8 mouse cellular contexts compared by ENCODE assay signal in genomic region chr2:6100027-6100749, GRCm38 (mm10). TPM values are rescaled to one million over a fixed set of nuclear protein-coding genes. Genes with fewer than 3 reads are reported as not detected.
DNase-seq lines count a peak whose midpoint lies in the region; ATAC-seq and TF ChIP-seq lines count a peak whose summit lies in the region.

No protein-coding gene starts in this region.

- peak; percentile 84 for ATAC-seq in kidney, embryonic 14.5 days (ENCODE audit: low FRiP score, low TSS enrichment)
- peak; percentile 67 for ATAC-seq in forebrain, embryonic 14.5 days
- ATAC-seq in intestine, embryonic 16.5 days, result no peak
- peak; percentile 43; the same call in 1 of the 2 replicates for ATAC-seq in midbrain, embryonic 14.5 days (ENCODE audit: low FRiP score, low TSS enrichment)

- no peaks in the 10 kb centered on the region for H3K36me3 ChIP-seq in kidney, embryonic 14.5 days (ENCODE audit: control insufficient read depth, insufficient read depth, low read length)
- no peaks in the 10 kb centered on the region for H3K36me3 ChIP-seq in forebrain, embryonic 14.5 days (ENCODE audit: control insufficient read depth, insufficient read depth, low read length)
- 0 out of 2 replicates have a peak, but pooled peaks cover 5% of the 10 kb centered on the region for H3K36me3 ChIP-seq in intestine, embryonic 16.5 days (ENCODE audit: control insufficient read depth, insufficient read depth, low read length)
- no peaks in the 10 kb centered on the region for H3K36me3 ChIP-seq in midbrain, embryonic 14.5 days (ENCODE audit: control insufficient read depth, insufficient read depth, low read length)

- WGBS in kidney, embryonic 14.5 days, result 11% methylated on average over 46 of the region's 51 CpGs
- WGBS in forebrain, embryonic 14.5 days, result 12% methylated on average over 50 of the region's 51 CpGs
- 25% methylated on average over 51 of the region's 51 CpGs for WGBS in intestine, embryonic 16.5 days
- WGBS in midbrain, embryonic 14.5 days, result 7% methylated on average over 51 of the region's 51 CpGs

- peak overlapping the region; percentile 14 for H3K9ac ChIP-seq in kidney, embryonic 14.5 days (ENCODE audit: low read depth, low read length)
- peak overlapping the region; percentile 62 for H3K9ac ChIP-seq in forebrain, embryonic 14.5 days (ENCODE audit: low read length)
- peak overlapping the region; percentile 68 for H3K9ac ChIP-seq in intestine, embryonic 16.5 days (ENCODE audit: low read depth, low read length)
- H3K9ac ChIP-seq in midbrain, embryonic 14.5 days (replicated peaks; ENCODE audit: low read length), result peak overlapping the region; percentile 64

- H3K4me2 ChIP-seq in kidney, embryonic 14.5 days (replicated peaks; ENCODE audit: low read depth, low read length), result peak overlapping the region; percentile 82
- peak overlapping the region; percentile 92 for H3K4me2 ChIP-seq in forebrain, embryonic 14.5 days (ENCODE audit: low read length)
- H3K4me2 ChIP-seq in intestine, embryonic 16.5 days (ENCODE audit: low read depth, low read length), result peak overlapping the region; percentile 74
- H3K4me2 ChIP-seq in midbrain, embryonic 14.5 days (ENCODE audit: low read length), result peak overlapping the region; percentile 92

- H3K4me3 ChIP-seq in kidney, embryonic 14.5 days (ENCODE audit: low read length), result peak overlapping the region; percentile 36
- H3K4me3 ChIP-seq in forebrain, embryonic 14.5 days (ENCODE audit: low read depth, low read length), result peak overlapping the region; percentile 44
- peak overlapping the region; percentile 46 for H3K4me3 ChIP-seq in intestine, embryonic 16.5 days (ENCODE audit: low read length)
- peak overlapping the region; percentile 48 for H3K4me3 ChIP-seq in midbrain, embryonic 14.5 days (replicated peaks; ENCODE audit: low read depth, low read length)

- TF ChIP-seq CTCF in brain, embryonic 14.5 days (IDR thresholded peaks at IDR 0.05; ENCODE audit: borderline replicate concordance, extremely low read depth, insufficient read depth, insufficient read length), result no peak

- no peak for DNase-seq in kidney, adult 9 months
- peak; percentile 60 for DNase-seq in brain, embryonic 14.5 days (ENCODE audit: low read depth)
- peak; percentile 36 for DNase-seq in forebrain, embryonic 14.5 days (ENCODE audit: low spot score)
- peak; percentile 75 for DNase-seq in midbrain, embryonic 14.5 days
- DNase-seq in B cell, adult 2 months, result no peak
- no peak for DNase-seq in layer of hippocampus, adult 9-11 months

- H3K4me1 ChIP-seq in kidney, embryonic 14.5 days (ENCODE audit: control insufficient read depth, insufficient read depth, low read length), result peaks cover 5% of the 10 kb centered on the region; the same call in 1 of the 2 replicates
- H3K4me1 ChIP-seq in forebrain, embryonic 14.5 days (ENCODE audit: control insufficient read depth, insufficient read depth, low read length), result 0 out of 2 replicates have a peak, but pooled peaks cover 2% of the 10 kb centered on the region
- H3K4me1 ChIP-seq in intestine, embryonic 16.5 days (ENCODE audit: control insufficient read depth, insufficient read depth, low read length), result peaks cover 13% of the 10 kb centered on the region
- no peaks in the 10 kb centered on the region for H3K4me1 ChIP-seq in midbrain, embryonic 14.5 days (ENCODE audit: control insufficient read depth, insufficient read depth, low read length)

- TF ChIP-seq POLR2A in brain, embryonic 14.5 days (IDR thresholded peaks at IDR 0.05; ENCODE audit: borderline replicate concordance, extremely low read depth, insufficient read depth, insufficient read length, poor library complexity, severe bottlenecking), result no peak

- H3K9me3 ChIP-seq in kidney, embryonic 14.5 days (ENCODE audit: control insufficient read depth, low read length), result no peaks in the 10 kb centered on the region
- H3K9me3 ChIP-seq in forebrain, embryonic 14.5 days (replicated peaks; ENCODE audit: control insufficient read depth, low read length), result no peaks in the 10 kb centered on the region
- no peaks in the 10 kb centered on the region for H3K9me3 ChIP-seq in intestine, embryonic 16.5 days (ENCODE audit: control insufficient read depth, low read length)
- H3K9me3 ChIP-seq in midbrain, embryonic 14.5 days (ENCODE audit: control insufficient read depth, low read length), result no peaks in the 10 kb centered on the region

- peaks cover 10% of the 10 kb centered on the region for H3K27me3 ChIP-seq in kidney, embryonic 14.5 days (ENCODE audit: control insufficient read depth, insufficient read depth, low read length)
- H3K27me3 ChIP-seq in forebrain, embryonic 14.5 days (replicated peaks; ENCODE audit: control insufficient read depth, insufficient read depth, low read length), result 0 out of 2 replicates have a peak, but pooled peaks cover 12% of the 10 kb centered on the region
- H3K27me3 ChIP-seq in intestine, embryonic 16.5 days (replicated peaks; ENCODE audit: control insufficient read depth, insufficient read depth, low read length), result no peaks in the 10 kb centered on the region
- H3K27me3 ChIP-seq in midbrain, embryonic 14.5 days (ENCODE audit: control insufficient read depth, insufficient read depth, low read length), result peaks cover 11% of the 10 kb centered on the region; the same call in 1 of the 2 replicates

- H3K27ac ChIP-seq in kidney, embryonic 14.5 days (ENCODE audit: low read depth, low read length), result no peak overlapping the region
- no peak overlapping the region for H3K27ac ChIP-seq in forebrain, embryonic 14.5 days (ENCODE audit: low read depth, low read length)
- peak overlapping the region; percentile 34 for H3K27ac ChIP-seq in intestine, embryonic 16.5 days (ENCODE audit: low read length)
- H3K27ac ChIP-seq in midbrain, embryonic 14.5 days (replicated peaks; ENCODE audit: low read depth, low read length), result no peak overlapping the region

RNA-seq across cellular contexts. Expression of gene Proser2, which starts 29.8 kb away (rescaled TPM):
- 10.5 and 11.3 TPM in 2 replicates for polyA plus RNA-seq in kidney, embryonic 14.5 days (2014; fragmentation: Nextera tagmentation; extraction: Ambion mirVana)
- 2.4 and 3.1 TPM in 2 replicates for polyA plus RNA-seq in brain, embryonic 14.5 days (2012; rRNA removed)
- 1.8 and 3.4 TPM in 2 replicates for polyA plus RNA-seq in forebrain, embryonic 14.5 days (2014; fragmentation: Nextera tagmentation; extraction: Ambion mirVana)
- polyA plus RNA-seq in intestine, embryonic 16.5 days (2015; fragmentation: Nextera tagmentation; extraction: Ambion mirVana), result 24.0 and 25.9 TPM in 2 replicates
- 4.0 and 4.1 TPM in 2 replicates for polyA plus RNA-seq in midbrain, embryonic 14.5 days (2014; fragmentation: Nextera tagmentation; extraction: Ambion mirVana)

Comparison
In these comparisons a context has a peak if more than half of its experiments do, and no peak if none do; other contexts are left out.
1. H3K9ac ChIP-seq: peak in every context shown above with its lines; median percentile 68 in intestine, embryonic 16.5 days; 64 in midbrain, embryonic 14.5 days; 62 in forebrain, embryonic 14.5 days; 14 in kidney, embryonic 14.5 days.
2. DNase-seq: peak in brain, embryonic 14.5 days (single experiment), forebrain, embryonic 14.5 days (single experiment) and midbrain, embryonic 14.5 days (single experiment); none in kidney, adult 9 months (single experiment), B cell, adult 2 months (0 of 2) and layer of hippocampus, adult 9-11 months (single experiment).
3. Peak in every context shown above with its lines, with median percentiles within 50 percentile points of each other: H3K4me2 ChIP-seq and H3K4me3 ChIP-seq.